Comparison of ENCODE assay signal across 9 mouse cellular contexts in genomic region chr5:134341321-134341720, GRCm38 (mm10). TPM values are rescaled to one million over a fixed set of nuclear protein-coding genes. Genes with fewer than 3 reads are reported as not detected.
DNase-seq lines count a peak whose midpoint lies in the region; ATAC-seq and TF ChIP-seq lines count a peak whose summit lies in the region.
"Had no signal": no experiment of that assay in that cellular context is flagged by ENCODE, and none has a peak within 500 bp of the region (broad histone marks: within the 10 kb centered on the region; RNA-seq: fewer than 3 reads in every experiment).

No protein-coding gene starts in this region.

- H3K27me3 ChIP-seq in forebrain, postnatal 0 days (ENCODE audit: insufficient read depth, low read length), result no peaks in the 10 kb centered on the region
- no peaks in the 10 kb centered on the region for H3K27me3 ChIP-seq in forebrain, embryonic 13.5 days
- no peaks in the 10 kb centered on the region for H3K27me3 ChIP-seq in lung, postnatal 0 days (replicated peaks; ENCODE audit: insufficient read depth, low read length)
- H3K27me3 ChIP-seq: megakaryocyte, embryonic 14.5 days had no signal

- no peak overlapping the region for H3K9ac ChIP-seq in forebrain, postnatal 0 days
- no peak overlapping the region for H3K9ac ChIP-seq in forebrain, embryonic 13.5 days
- H3K9ac ChIP-seq in lung, postnatal 0 days (replicated peaks; ENCODE audit: low read depth), result no peak overlapping the region

- H3K4me1 ChIP-seq in forebrain, postnatal 0 days (ENCODE audit: insufficient read depth), result no peaks in the 10 kb centered on the region
- H3K4me1 ChIP-seq in forebrain, embryonic 13.5 days, result no peaks in the 10 kb centered on the region
- no peaks in the 10 kb centered on the region for H3K4me1 ChIP-seq in lung, postnatal 0 days (ENCODE audit: insufficient read depth, low read depth, low read length)
- H3K4me1 ChIP-seq in lung, adult 2 months (ENCODE audit: control insufficient read depth, insufficient read depth, low read length), result no peaks in the 10 kb centered on the region

- WGBS in forebrain, postnatal 0 days, result 65% methylated on average over 10 of the region's 10 CpGs
- 71% methylated on average over 10 of the region's 10 CpGs for WGBS in forebrain, embryonic 13.5 days
- 62% methylated on average over 10 of the region's 10 CpGs for WGBS in lung, postnatal 0 days
- 52% methylated on average over 10 of the region's 10 CpGs for WGBS in lung, adult 2 months

- peak; percentile 69 for TF ChIP-seq CTCF in forebrain, postnatal 0 days (IDR thresholded peaks at IDR 0.05; ENCODE audit: low read depth)
- peak; percentile 72 for TF ChIP-seq CTCF in lung, postnatal 0 days (IDR thresholded peaks at IDR 0.05)
- no peak for TF ChIP-seq CTCF in lung, adult 2 months (IDR thresholded peaks at IDR 0.05; ENCODE audit: insufficient read depth, low read length)

- TF ChIP-seq EP300 in lung, postnatal 0 days (IDR thresholded peaks at IDR 0.05), result no peak

- no peak for TF ChIP-seq POLR2A in lung, adult 2 months (IDR thresholded peaks at IDR 0.05; ENCODE audit: borderline replicate concordance, extremely low read depth, low read depth, low read length)

- no peaks in the 10 kb centered on the region for H3K36me3 ChIP-seq in forebrain, postnatal 0 days (ENCODE audit: insufficient read depth)
- no peaks in the 10 kb centered on the region for H3K36me3 ChIP-seq in forebrain, embryonic 13.5 days (ENCODE audit: poor library complexity, severe bottlenecking)
- no peaks in the 10 kb centered on the region for H3K36me3 ChIP-seq in lung, postnatal 0 days (ENCODE audit: insufficient read depth, low read length)

- DNase-seq in forebrain, postnatal 0 days, result peak; percentile 64
- peak; percentile 81 for DNase-seq in lung, postnatal 0 days (ENCODE audit: low spot score)
- no peak for DNase-seq in lung, adult 2 months
- no peak for DNase-seq in gastrocnemius, postnatal 10 days
- DNase-seq in urinary bladder, postnatal 4 days (ENCODE audit: low spot score in 2 of 2), result no peak

- peak; percentile 58 for ATAC-seq in forebrain, postnatal 0 days
- no peak for ATAC-seq in forebrain, embryonic 13.5 days
- no peak for ATAC-seq in lung, postnatal 0 days
- ATAC-seq in activated CD4-positive, CD25-positive, alpha-beta regulatory T cell, adult 4 months, result peak; percentile 50
- ATAC-seq in neutrophil, adult 5-6 weeks (ENCODE audit: extremely low read depth, insufficient number of reproducible peaks, low FRiP score, poor library complexity, severe bottlenecking), result peak; percentile 40; the same call in 1 of the 2 replicates

- no peak overlapping the region for H3K4me3 ChIP-seq in forebrain, postnatal 0 days (ENCODE audit: low read depth, low read length)
- no peak overlapping the region for H3K4me3 ChIP-seq in forebrain, embryonic 13.5 days
- no peak overlapping the region for H3K4me3 ChIP-seq in lung, postnatal 0 days (ENCODE audit: low read depth, low read length)
- H3K4me3 ChIP-seq in lung, adult 2 months (replicated peaks; ENCODE audit: extremely low read depth, low read depth, low read length), result no peak overlapping the region
- H3K4me3 ChIP-seq: megakaryocyte, embryonic 14.5 days had no signal

- H3K9me3 ChIP-seq in forebrain, postnatal 0 days (ENCODE audit: low read length), result no peaks in the 10 kb centered on the region
- no peaks in the 10 kb centered on the region for H3K9me3 ChIP-seq in forebrain, embryonic 13.5 days (replicated peaks)
- H3K9me3 ChIP-seq in lung, postnatal 0 days (ENCODE audit: low read length), result no peaks in the 10 kb centered on the region
- H3K9me3 ChIP-seq: megakaryocyte, embryonic 14.5 days had no signal

- H3K27ac ChIP-seq in forebrain, postnatal 0 days (ENCODE audit: low read depth, low read length), result no peak overlapping the region
- no peak overlapping the region for H3K27ac ChIP-seq in forebrain, embryonic 13.5 days
- H3K27ac ChIP-seq in lung, postnatal 0 days (ENCODE audit: low read length), result no peak overlapping the region

- H3K4me2 ChIP-seq in forebrain, postnatal 0 days (ENCODE audit: low read depth), result no peak overlapping the region
- no peak overlapping the region for H3K4me2 ChIP-seq in forebrain, embryonic 13.5 days
- H3K4me2 ChIP-seq in lung, postnatal 0 days (replicated peaks; ENCODE audit: low read depth, low read length), result no peak overlapping the region

RNA-seq across cellular contexts. Expression of gene Gtf2i, which starts 26.8 kb away (rescaled TPM):
- 98.3 and 120 TPM in 2 replicates for total RNA-seq in forebrain, postnatal 0 days (2014; rRNA removed)
- polyA plus RNA-seq in forebrain, postnatal 0 days (2015; fragmentation: Nextera tagmentation; extraction: Ambion mirVana), result 62.7 and 85.6 TPM in 2 replicates
- polyA plus RNA-seq in forebrain, embryonic 13.5 days (2015; fragmentation: Nextera tagmentation; extraction: Ambion mirVana), result 181 and 195 TPM in 2 replicates
- polyA plus RNA-seq in lung, postnatal 0 days (2015; fragmentation: Nextera tagmentation; extraction: Ambion mirVana), result 84.9 and 110 TPM in 2 replicates
- polyA plus RNA-seq in lung, adult 2 months (2012; rRNA removed), result 63.8 and 79.5 TPM in 2 replicates
- polyA plus RNA-seq in activated CD4-positive, CD25-positive, alpha-beta regulatory T cell, adult 4 months (2017; shearing (Covaris generic)), result 10 to 100 TPM; 71.1 to 90.5 TPM
- 36.2 and 37.6 TPM in 2 replicates for total RNA-seq in neutrophil, adult 5-6 weeks (2017)
- total RNA-seq in gastrocnemius, postnatal 10 days (2021), result 100 to 1,000 TPM; 131 to 156 TPM

Comparison
In these comparisons a context has a peak if more than half of its experiments do, and no peak if none do; other contexts are left out.
1. ATAC-seq: peak in forebrain, postnatal 0 days (single experiment), activated CD4-positive, CD25-positive, alpha-beta regulatory T cell, adult 4 months (single experiment) and neutrophil, adult 5-6 weeks (single experiment); none in forebrain, embryonic 13.5 days (single experiment) and lung, postnatal 0 days (single experiment).
2. DNase-seq: peak in forebrain, postnatal 0 days (single experiment) and lung, postnatal 0 days (single experiment); none in lung, adult 2 months (single experiment), gastrocnemius, postnatal 10 days (single experiment) and urinary bladder, postnatal 4 days (0 of 2).